Mouse (Mus musculus) ovary, postnatal 14 days (tissue): ENCODE results near the gene Asb10.
A peak's percentile ranks its signal among the peaks of the same experiment; 100 is the strongest.
"Not testable (repeated sequence)": the region's sequence is repeated elsewhere in the genome, so short reads cannot be mapped to it uniquely, and the experiment has no call there.

Experiments used
- DNase-seq: peaks from one replicate; pipeline ENCODE4 v3.0.0; 2022; ENCODE audit warnings: low spot score

Gene Asb10

GRCm38 (mm10) chr5:24540387-24541143 lies at the start of gene Asb10:
TSS of gene Asb10 (minus strand) at chr5:24540978.
- DNase-seq = peak; percentile 51

GRCm38 (mm10) chr5:24589511-24590500 lies 49.0 kb upstream of the Asb10 start:
- DNase-seq = no peak

GRCm38 (mm10) chr5:24587200-24587577 lies 46.4 kb upstream of the Asb10 start:
- no peak for DNase-seq

- peak; percentile 58 for DNase-seq
Measured at GRCm38 (mm10) chr5:24586547-24587199, 45.9 kb upstream of the Asb10 start, which contains the start of gene Chpf2. TSS of gene Chpf2 (plus strand) at chr5:24586741.

GRCm38 (mm10) chr5:24586106-24586505 lies 45.3 kb upstream of the Asb10 start:
- DNase-seq = no peak

- DNase-seq = no peak
Measured at GRCm38 (mm10) chr5:24578109-24578963, 37.6 kb upstream of the Asb10 start.

- DNase-seq = peak; percentile 100
Measured at GRCm38 (mm10) chr5:24577183-24577929, 36.6 kb upstream of the Asb10 start, which contains the start of gene Abcf2. TSS of gene Abcf2 (minus strand) at chr5:24577467.

GRCm38 (mm10) chr5:24576801-24577182 lies 36.0 kb upstream of the Asb10 start:
- no peak for DNase-seq

GRCm38 (mm10) chr5:24575948-24576347 lies 35.2 kb upstream of the Asb10 start:
- DNase-seq = no peak

GRCm38 (mm10) chr5:24556709-24557108 lies 15.9 kb upstream of the Asb10 start, which contains the start of gene 4931409K22Rik:
TSS of gene 4931409K22Rik (minus strand) at chr5:24556809.
- DNase-seq = no peak

GRCm38 (mm10) chr5:24555335-24555734 lies 14.6 kb upstream of the Asb10 start:
- not testable (repeated sequence) for DNase-seq

- no peak for DNase-seq
Measured at GRCm38 (mm10) chr5:24553621-24554244, 13.0 kb upstream of the Asb10 start.

- DNase-seq = no peak
Measured at GRCm38 (mm10) chr5:24551317-24551688, 10.5 kb upstream of the Asb10 start.

GRCm38 (mm10) chr5:24550598-24551316 lies 10.0 kb upstream of the Asb10 start:
- peak; percentile 59 for DNase-seq

GRCm38 (mm10) chr5:24542643-24543042 lies 1.9 kb upstream of the Asb10 start:
- DNase-seq = no peak

GRCm38 (mm10) chr5:24541144-24541569 lies 379 bp upstream of the Asb10 start:
- no peak for DNase-seq

GRCm38 (mm10) chr5:24539571-24540296 lies 1.0 kb downstream of the Asb10 start:
- DNase-seq = no peak

GRCm38 (mm10) chr5:24537618-24538017 lies 3.2 kb downstream of the Asb10 start:
- DNase-seq = no peak

- no peak for DNase-seq
Measured at GRCm38 (mm10) chr5:24536511-24536910, 4.3 kb downstream of the Asb10 start.
